Mouse (Mus musculus) embryonic fibroblast, embryonic 13.5 days (primary cell): ENCODE results near the gene Mrpl47. TPM values are rescaled to one million over a fixed set of nuclear protein-coding genes. Genes with fewer than 3 reads are reported as not detected.
A peak's percentile ranks its signal among the peaks of the same experiment; 100 is the strongest.
"Not testable (repeated sequence)": the region's sequence is repeated elsewhere in the genome, so short reads cannot be mapped to it uniquely, and the experiment has no call there.

Experiments
- H3K27ac ChIP-seq: 2 replicates; pipeline ENCODE4 v1.5.1; 2012; ENCODE audit warnings: low read length, control low read depth, inconsistent platforms; ENCODE audit not compliant: insufficient read depth
- H3K4me1 ChIP-seq: 2 replicates; pipeline ENCODE4 v1.6.1; 2011; ENCODE audit warnings: low read length; ENCODE audit not compliant: control insufficient read depth, insufficient read depth
- H3K4me3 ChIP-seq: 2 replicates; pipeline ENCODE4 v1.5.1; 2011; ENCODE audit warnings: mild to moderate bottlenecking, control low read depth, low read length; ENCODE audit not compliant: insufficient read depth
- CTCF ChIP-seq: IDR thresholded peaks from 2 replicates; pipeline ENCODE4 v1.5.1; 2011; ENCODE audit warnings: mild to moderate bottlenecking, control low read depth, low read length, moderate library complexity, borderline replicate concordance; ENCODE audit not compliant: insufficient read depth
- POLR2A ChIP-seq: IDR thresholded peaks from 2 replicates; pipeline ENCODE4 v1.6.1; 2011; ENCODE audit warnings: low read depth, mild to moderate bottlenecking, control low read depth, low read length, moderate library complexity
- polyA plus RNA-seq: library from polyadenylated mRNA; stranded (reverse); fragments of >200 nt; gene quantifications from 2 replicates; pipeline ENCODE4 v1.2.4, GENCODE M21; 2011; ENCODE audit warnings: low read depth; ENCODE audit not compliant: missing spikeins, insufficient read length

The Mrpl47 gene
- polyA plus RNA-seq = 18.9 and 22.7 TPM in 2 replicates

GRCm38 (mm10) chr3:32737172-32737655 lies at the start of gene Mrpl47:
Mrpl47 (minus strand) TSS chr3:32737605.
- Histone ChIP-seq H3K4me3 (peak within 1 kb of the TSS; percentile 84), H3K27ac (peak within 1 kb of the TSS; percentile 35; the same call in 1 of the 2 replicates), H3K4me1 (no peaks in the 10 kb centered on the region; the same call in 1 of the 2 replicates)
- TF ChIP-seq POLR2A (no peak), CTCF (no peak)

DNA sequence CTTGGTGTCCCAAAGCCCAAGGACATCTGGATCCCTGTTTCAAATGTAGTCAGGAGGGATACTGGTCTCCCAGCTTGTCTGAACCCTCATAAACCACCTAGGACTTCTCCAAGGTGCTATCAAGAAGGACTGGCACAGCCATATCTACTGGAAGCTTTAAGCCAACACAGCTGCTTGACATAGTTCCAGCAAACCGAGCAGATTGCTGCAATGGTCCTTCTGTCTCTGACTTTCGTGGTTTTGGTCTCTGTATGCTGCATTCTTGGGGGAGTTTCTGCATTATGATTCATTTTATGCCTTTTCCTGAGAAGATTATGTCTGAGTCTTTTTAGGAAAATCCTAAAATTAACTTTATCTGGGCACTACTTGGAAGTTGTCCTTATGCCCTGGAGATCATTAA lies 33.4 kb upstream of the Mrpl47 start:
- peaks cover 2% of the 10 kb centered on the region for H3K4me1 ChIP-seq
- no peak overlapping the region for H3K4me3 ChIP-seq
- TF ChIP-seq CTCF (no peak), POLR2A (no peak)
- H3K27ac ChIP-seq = 0 out of 2 replicates have a peak overlapping the region, but pooled peaks have one; percentile 39

GRCm38 (mm10) chr3:32763902-32764301 lies 26.5 kb upstream of the Mrpl47 start:
- TF ChIP-seq CTCF = no peak
- TF ChIP-seq POLR2A = no peak
- H3K4me3 ChIP-seq = no peak overlapping the region
- H3K27ac ChIP-seq = no peak overlapping the region
- H3K4me1 ChIP-seq = no peaks in the 10 kb centered on the region

DNA sequence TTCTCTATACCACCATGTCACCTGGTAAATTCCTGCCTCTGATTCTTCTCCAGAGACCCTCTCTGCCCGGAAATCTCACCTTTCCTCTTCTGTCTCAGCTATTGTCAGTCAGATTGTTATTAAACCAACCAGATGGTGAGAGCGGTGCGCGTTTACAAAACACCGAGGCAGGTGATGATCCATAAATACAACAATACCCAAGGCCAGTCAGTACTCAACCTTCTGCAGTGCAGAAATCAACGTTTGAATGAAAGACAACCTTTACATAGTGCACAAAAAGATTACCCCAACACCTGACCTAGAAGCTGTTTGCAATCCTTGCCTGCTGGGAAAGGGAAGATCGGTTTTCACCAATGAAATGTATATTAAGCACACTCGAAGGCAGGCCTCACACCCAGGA lies 25.6 kb upstream of the Mrpl47 start:
- TF ChIP-seq POLR2A (no peak), CTCF (no peak)
- Histone ChIP-seq H3K4me3 (no peak overlapping the region), H3K27ac (no peak overlapping the region), H3K4me1 (no peaks in the 10 kb centered on the region)

- Histone ChIP-seq H3K27ac (no peak overlapping the region), H3K4me3 (no peak overlapping the region), H3K4me1 (no peaks in the 10 kb centered on the region)
- no peak for TF ChIP-seq POLR2A
- no peak for TF ChIP-seq CTCF
Observed at GRCm38 (mm10) chr3:32759212-32759611, 21.8 kb upstream of the Mrpl47 start.

DNA sequence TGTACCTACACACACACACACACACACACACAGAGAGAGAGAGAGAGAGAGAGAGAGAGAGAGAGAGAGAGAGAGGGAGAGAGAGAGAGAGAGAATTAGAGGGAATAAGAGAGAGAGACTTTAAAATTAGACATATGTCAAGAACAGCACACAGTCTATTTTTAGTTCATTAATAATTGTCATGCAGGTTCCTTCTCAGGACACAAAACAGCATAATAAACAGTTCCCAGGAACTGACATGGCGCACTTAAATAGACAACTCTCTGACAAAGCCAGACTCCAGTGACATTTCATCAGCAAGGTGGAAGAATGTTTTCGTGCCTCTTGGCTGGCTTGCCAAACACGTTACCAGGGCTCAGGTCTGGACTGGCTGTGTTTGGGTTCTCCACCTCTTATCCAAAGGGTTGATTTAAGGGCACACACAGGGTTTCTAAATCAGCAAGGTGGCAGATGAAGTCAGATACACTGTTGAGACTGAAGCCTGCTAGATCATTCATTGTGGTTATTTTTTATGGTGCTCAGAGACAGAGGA lies 17.0 kb upstream of the Mrpl47 start:
- Histone ChIP-seq H3K4me3 (no peak overlapping the region), H3K27ac (no peak overlapping the region), H3K4me1 (no peaks in the 10 kb centered on the region)
- TF ChIP-seq CTCF (no peak), POLR2A (no peak)

GRCm38 (mm10) chr3:32749820-32750579 lies 12.6 kb upstream of the Mrpl47 start:
- H3K4me1 ChIP-seq = no peaks in the 10 kb centered on the region
- H3K4me3 ChIP-seq = no peak overlapping the region
- TF ChIP-seq POLR2A (no peak), CTCF (no peak)
- no peak overlapping the region for H3K27ac ChIP-seq

DNA sequence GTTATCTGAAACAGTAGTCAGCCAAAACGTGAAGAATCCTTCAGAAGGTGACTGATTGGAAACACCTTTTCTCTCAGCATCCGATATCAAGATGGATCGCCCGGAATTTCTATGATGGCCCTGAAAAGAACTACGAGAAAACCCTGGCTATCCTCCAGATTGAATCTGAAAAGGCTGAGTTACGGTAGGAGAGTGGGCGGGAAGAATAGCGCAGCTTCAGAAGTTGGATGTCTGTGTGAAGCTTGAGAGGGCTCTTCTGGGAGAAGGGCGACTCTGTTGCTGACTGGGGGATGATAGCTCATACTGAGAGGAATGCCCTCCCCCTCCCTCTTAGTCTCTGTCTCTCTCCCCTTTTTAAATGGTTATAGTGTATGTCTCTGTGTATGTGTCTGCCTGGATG lies 11.0 kb upstream of the Mrpl47 start:
- TF ChIP-seq POLR2A = no peak
- TF ChIP-seq CTCF = no peak
- Histone ChIP-seq H3K4me3 (no peak overlapping the region), H3K27ac (no peak overlapping the region), H3K4me1 (no peaks in the 10 kb centered on the region)

GRCm38 (mm10) chr3:32745426-32745825 lies 8.0 kb upstream of the Mrpl47 start:
- not testable (repeated sequence) for H3K27ac ChIP-seq, H3K4me3 ChIP-seq

DNA sequence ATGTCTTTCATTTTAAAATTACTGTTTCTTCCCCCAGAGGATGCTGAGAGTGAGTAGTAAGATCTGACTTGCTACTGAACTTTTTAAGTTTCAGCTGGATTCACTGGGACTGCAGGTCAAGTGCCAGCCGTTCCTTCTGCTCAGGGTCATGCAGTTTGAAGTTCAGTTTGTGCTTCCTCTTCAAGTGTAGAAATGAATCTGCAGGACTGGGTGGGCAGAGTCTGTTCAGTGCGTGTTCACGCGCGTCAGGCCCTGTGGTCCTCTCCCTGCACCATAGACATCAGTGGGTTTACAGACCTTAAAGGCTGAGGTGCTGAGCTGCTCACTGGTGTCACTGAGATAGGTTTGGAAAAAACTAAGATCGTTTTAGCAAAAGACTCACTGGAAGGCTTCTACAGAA lies 7.6 kb upstream of the Mrpl47 start:
- Histone ChIP-seq H3K27ac (no peak overlapping the region), H3K4me1 (no peaks in the 10 kb centered on the region), H3K4me3 (no peak overlapping the region)
- no peak for TF ChIP-seq CTCF
- no peak for TF ChIP-seq POLR2A

More at GRCm38 (mm10) chr3:32745426-32745825, 8.0 kb upstream of the Mrpl47 start:
- H3K4me1 ChIP-seq = not testable (repeated sequence)
